ENCODE assay signal across 8 mouse cellular contexts in the genomic region with DNA sequence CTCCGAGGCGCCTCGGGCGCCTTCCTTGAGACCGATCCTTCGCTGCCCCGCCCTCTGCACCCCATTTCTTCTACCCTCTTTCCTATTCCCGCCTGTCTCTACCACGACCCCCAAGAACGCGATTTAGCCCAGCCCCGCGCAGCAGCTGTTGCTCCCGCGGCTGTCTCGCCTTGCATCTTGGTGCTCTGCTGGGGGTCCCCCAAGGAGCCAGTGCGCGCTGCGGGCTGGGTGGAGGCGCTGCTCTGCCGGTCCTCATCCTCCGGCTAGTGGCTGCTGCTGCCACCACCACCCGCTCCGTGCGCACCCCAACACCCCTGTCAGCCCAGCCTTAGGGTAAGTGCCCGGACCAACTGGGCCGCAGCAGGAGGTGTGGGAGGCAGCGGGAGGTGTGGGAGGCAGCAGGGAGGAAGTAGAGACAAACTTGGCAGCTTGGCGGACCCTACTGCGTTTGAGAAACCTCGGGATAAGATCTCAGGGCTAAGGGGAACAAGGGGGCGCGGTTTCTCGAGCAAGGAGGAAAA. TPM values are rescaled to one million over a fixed set of nuclear protein-coding genes. Genes with fewer than 3 reads are reported as not detected.
A peak's percentile ranks its signal among the peaks of the same experiment; 100 is the strongest.
DNase-seq lines count a peak whose midpoint lies in the region; ATAC-seq and TF ChIP-seq lines count a peak whose summit lies in the region.

No protein-coding gene starts in this region.

- DNase-seq in retina, embryonic 14.5 days (ENCODE audit: low spot score), result peak; percentile 63
- DNase-seq in retina, postnatal 1 day, result no peak
- DNase-seq in layer of hippocampus, adult 8-10 months (ENCODE audit: low spot score in 2 of 2), result peak; percentile 52 to 53
- peak; percentile 52 for DNase-seq in mesoderm, embryonic 11.5 days (ENCODE audit: low read depth, low spot score)

- peak overlapping the region; percentile 33 for H3K9ac ChIP-seq in stomach, embryonic 14.5 days (replicated peaks; ENCODE audit: low read depth, low read length)

- no peaks in the 10 kb centered on the region for H3K27me3 ChIP-seq in stomach, embryonic 14.5 days (ENCODE audit: control insufficient read depth, insufficient read depth, low read length)

- peak overlapping the region; percentile 78 for H3K4me2 ChIP-seq in stomach, embryonic 14.5 days (replicated peaks; ENCODE audit: low read depth, low read length)

- peak overlapping the region; percentile 94 for H3K4me3 ChIP-seq in cortical plate, adult 2 months (ENCODE audit: insufficient read depth, low read length)
- H3K4me3 ChIP-seq in stomach, embryonic 14.5 days (ENCODE audit: low read depth, low read length), result peak overlapping the region; percentile 56

- peaks cover 4% of the 10 kb centered on the region; the same call in 1 of the 2 replicates for H3K4me1 ChIP-seq in cortical plate, adult 2 months (ENCODE audit: control insufficient read depth, insufficient read depth, low read length)
- peaks cover 6% of the 10 kb centered on the region; the same call in 1 of the 2 replicates for H3K4me1 ChIP-seq in stomach, embryonic 14.5 days (ENCODE audit: control insufficient read depth, insufficient read depth, low read length)

- under 1% methylated on average over 34 of the region's 34 CpGs for WGBS in stomach, embryonic 14.5 days

- no peaks in the 10 kb centered on the region for H3K9me3 ChIP-seq in stomach, embryonic 14.5 days (ENCODE audit: control insufficient read depth, low read depth, low read length)

- peak; percentile 35 for ATAC-seq in granulocyte monocyte progenitor cell, adult 5-6 weeks (replicated peaks; ENCODE audit: poor library complexity, severe bottlenecking)
- ATAC-seq in stomach, embryonic 14.5 days (ENCODE audit: insufficient number of reproducible peaks, insufficient read depth, low FRiP score, low read depth), result 0 out of 2 replicates have a peak, but pooled peaks have one; percentile 65
- no peak for ATAC-seq in inflammation-experienced regulatory T-cells, adult 6 months

- no peaks in the 10 kb centered on the region for H3K36me3 ChIP-seq in stomach, embryonic 14.5 days (ENCODE audit: control insufficient read depth, insufficient read depth, low read length)

- no peak for TF ChIP-seq CTCF in cortical plate, adult 2 months (IDR thresholded peaks at IDR 0.05; ENCODE audit: extremely low read depth, insufficient read depth, low read length)

- H3K27ac ChIP-seq in cortical plate, adult 2 months (ENCODE audit: insufficient read depth, low read length), result peak overlapping the region; percentile 94
- no peak overlapping the region for H3K27ac ChIP-seq in stomach, embryonic 14.5 days (ENCODE audit: low read length)

- TF ChIP-seq POLR2A in cortical plate, adult 2 months (IDR thresholded peaks at IDR 0.05; ENCODE audit: extremely low read depth, insufficient read depth, low read length), result no peak

RNA-seq across cellular contexts. Expression of a gene that starts 0.4 kb away (rescaled TPM):
- polyA plus RNA-seq in cortical plate, adult 2 months (2012; rRNA removed), result 38.7 and 43.2 TPM in 2 replicates
- not detected in 2 replicates for total RNA-seq in granulocyte monocyte progenitor cell, adult 5-6 weeks (2014; fragmentation: Nextera tagmentation)
- total RNA-seq in granulocyte monocyte progenitor cell, adult 5-6 weeks (2017), result not detected in 2 replicates
- total RNA-seq in layer of hippocampus, adult 8-10 months (2022), result 10 to 100 TPM; 86.0 to 95.0 (median 87.0) TPM
- polyA plus RNA-seq in stomach, embryonic 14.5 days (2014; fragmentation: Nextera tagmentation; extraction: Ambion mirVana), result 9.3 and 11.2 TPM in 2 replicates
- polyA plus RNA-seq in inflammation-experienced regulatory T-cells, adult 6 months (2017; shearing (Covaris generic)), result not detected

Comparison
In these comparisons a context has a peak if more than half of its experiments do, and no peak if none do; other contexts are left out.
1. RNA of a gene that starts 0.4 kb away (polyA plus RNA-seq): 38.7 to 43.2 TPM in cortical plate, adult 2 months and 9.3 to 11.2 TPM in stomach, embryonic 14.5 days; not detected in inflammation-experienced regulatory T-cells, adult 6 months; every median in the first group is over 10 times any median in the second.